Mouse (Mus musculus): ENCODE results near the gene Socs2.

GRCm38 (mm10) chr10:95410209-95410608, 6.8 kb downstream of the Socs2 start:
- TF ChIP-seq GATA1 (IDR thresholded peaks at IDR 0.05; ENCODE audit: low read length) (no peak), TAL1 (IDR thresholded peaks at IDR 0.05; ENCODE audit: low read length) (no peak)
